Mouse (Mus musculus) layer of hippocampus, postnatal 36 days (tissue): Measurements from ENCODE around the gene Map2k4. TPM values are rescaled to one million over a fixed set of nuclear protein-coding genes. Genes with fewer than 3 reads are reported as not detected.

Source experiments
- DNase-seq, 2 experiments: peaks; one replicate each; pipeline ENCODE4 v3.0.0; 2022
- total RNA-seq, 2 experiments: library from RNA; stranded (reverse); gene quantifications; 2 replicates each; pipeline ENCODE4 v1.2.3; 2021

The Map2k4 gene
- total RNA-seq, 2 experiments from 2014 or later, result 194 to 203 TPM

GRCm38 (mm10) chr11:65773535-65773934, 14.6 kb downstream of the Map2k4 start:
- DNase-seq, result no peak

- DNase-seq, result no peak
These were observed 16.6 kb downstream of the Map2k4 start for GRCm38 (mm10) chr11:65771546-65771945.

DNA sequence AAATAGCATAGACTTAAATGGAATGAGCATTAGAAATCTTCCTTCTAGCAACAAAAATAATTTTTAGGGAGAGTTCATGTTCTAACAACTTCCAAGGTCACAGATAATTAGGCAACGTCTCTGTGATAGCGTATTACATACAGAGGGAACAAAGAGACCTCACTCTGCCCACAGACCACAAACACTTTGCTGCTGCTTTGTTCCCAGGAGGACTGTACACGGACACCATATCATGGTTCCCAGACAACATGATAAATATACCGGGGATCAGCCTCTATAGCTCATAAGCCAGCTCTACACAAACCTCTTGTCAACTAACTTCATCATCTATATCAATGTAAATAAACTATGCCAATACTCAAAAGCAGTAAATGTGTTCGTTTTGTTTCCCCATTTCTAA, 18.1 kb downstream of the Map2k4 start:
- DNase-seq, result no peak

DNA sequence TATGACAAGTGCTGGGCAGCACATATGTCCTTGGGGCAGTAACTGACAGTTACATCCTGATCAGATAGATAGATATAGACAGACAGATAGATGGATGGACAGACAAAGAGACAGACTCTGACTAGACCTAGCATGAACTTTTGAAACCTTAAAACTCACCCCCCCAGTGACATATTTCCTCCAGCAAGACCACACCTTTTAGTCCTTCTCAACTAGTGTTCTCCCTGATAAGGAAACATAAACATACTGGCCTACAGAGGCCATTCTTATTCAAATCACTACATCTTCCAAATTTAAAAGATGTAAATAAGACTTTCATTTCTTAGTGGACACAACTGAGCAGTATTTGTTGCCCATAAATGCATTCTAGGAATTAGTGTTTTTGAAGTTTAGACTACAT, 19.7 kb downstream of the Map2k4 start:
- DNase-seq, result no peak

- no peak for DNase-seq
These were observed 27.2 kb downstream of the Map2k4 start for GRCm38 (mm10) chr11:65760912-65761311.

GRCm38 (mm10) chr11:65759350-65759749, 28.7 kb downstream of the Map2k4 start:
- no peak for DNase-seq

GRCm38 (mm10) chr11:65754161-65754560, 33.9 kb downstream of the Map2k4 start:
- no peak for DNase-seq

DNA sequence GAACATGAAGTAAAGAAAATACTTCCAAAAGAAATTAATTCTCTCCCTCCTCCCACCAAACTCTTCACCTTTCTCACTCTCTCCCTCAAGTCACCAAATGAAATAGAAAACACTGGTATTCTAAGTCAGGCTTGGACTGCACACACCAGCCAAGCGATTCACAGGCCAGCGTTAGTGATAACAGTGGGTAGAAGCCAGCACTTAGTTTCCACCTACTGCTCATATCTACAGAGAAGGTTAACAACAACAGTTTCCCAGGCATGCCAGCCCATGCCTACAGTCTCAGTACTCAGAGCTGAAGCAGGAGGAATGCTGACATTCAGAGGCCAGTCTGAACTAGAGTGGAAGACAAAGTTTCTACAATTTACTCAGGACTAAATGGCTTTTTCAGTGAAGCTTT, 34.5 kb downstream of the Map2k4 start:
- no peak for DNase-seq

- no peak for DNase-seq
These were observed 37.6 kb downstream of the Map2k4 start for GRCm38 (mm10) chr11:65750546-65750945.

- DNase-seq, result no peak
These were observed 40.7 kb downstream of the Map2k4 start for GRCm38 (mm10) chr11:65747433-65747832.

DNA sequence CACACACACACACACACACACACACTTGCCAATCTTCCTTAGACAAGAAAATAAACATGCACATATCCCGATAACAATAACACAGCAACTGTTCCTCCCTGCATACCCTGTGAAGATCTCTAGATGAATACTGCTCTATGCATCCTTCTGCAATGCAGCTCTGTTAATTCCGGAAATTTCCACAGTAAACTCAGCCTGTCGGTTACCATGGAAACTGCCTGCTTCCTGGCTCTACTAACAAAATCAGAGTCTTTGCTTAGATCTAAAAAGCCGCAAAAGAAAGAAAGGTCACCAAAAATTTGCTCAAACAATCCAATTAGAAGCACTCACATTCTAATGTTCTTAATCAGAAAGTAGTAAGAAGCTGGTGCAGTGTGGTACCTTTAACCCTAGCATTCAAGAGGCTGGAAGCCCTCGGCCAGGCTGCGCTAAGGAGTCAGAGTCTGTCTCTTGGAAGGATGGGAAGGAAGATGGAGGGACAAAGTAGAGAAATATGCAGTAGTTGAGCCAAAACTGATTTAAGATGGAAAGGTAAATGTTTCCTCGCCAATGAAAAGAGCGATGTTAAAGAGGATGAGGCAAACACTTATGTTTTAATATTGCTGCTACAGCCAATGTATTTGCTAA, 42.3 kb downstream of the Map2k4 start:
- DNase-seq, result peak; percentile 24 to 34

- no peak for DNase-seq
These were observed 44.2 kb downstream of the Map2k4 start for GRCm38 (mm10) chr11:65743866-65744265.

- DNase-seq, result no peak
These were observed 47.3 kb downstream of the Map2k4 start for GRCm38 (mm10) chr11:65740811-65741210.

DNA sequence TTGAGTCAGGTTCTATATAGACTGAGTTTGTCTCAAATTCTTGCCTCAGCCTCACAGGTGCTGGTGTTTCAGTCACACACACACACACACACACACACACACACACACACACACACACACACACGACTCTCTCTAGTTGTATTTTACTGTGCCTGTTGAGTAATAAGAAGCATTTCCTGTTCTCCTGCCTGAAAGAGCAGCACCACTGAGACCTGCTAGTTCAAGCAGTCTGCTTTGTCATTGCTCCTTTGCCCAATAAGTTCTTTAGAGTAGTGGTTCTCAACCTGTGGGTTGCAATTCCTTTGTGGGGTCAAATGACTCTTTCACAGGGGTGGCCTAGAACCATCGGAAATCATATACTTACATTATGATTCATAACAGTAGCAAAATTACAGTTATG, 47.7 kb downstream of the Map2k4 start:
- no peak for DNase-seq

GRCm38 (mm10) chr11:65739880-65740279, 48.2 kb downstream of the Map2k4 start:
- DNase-seq, result no peak

DNA sequence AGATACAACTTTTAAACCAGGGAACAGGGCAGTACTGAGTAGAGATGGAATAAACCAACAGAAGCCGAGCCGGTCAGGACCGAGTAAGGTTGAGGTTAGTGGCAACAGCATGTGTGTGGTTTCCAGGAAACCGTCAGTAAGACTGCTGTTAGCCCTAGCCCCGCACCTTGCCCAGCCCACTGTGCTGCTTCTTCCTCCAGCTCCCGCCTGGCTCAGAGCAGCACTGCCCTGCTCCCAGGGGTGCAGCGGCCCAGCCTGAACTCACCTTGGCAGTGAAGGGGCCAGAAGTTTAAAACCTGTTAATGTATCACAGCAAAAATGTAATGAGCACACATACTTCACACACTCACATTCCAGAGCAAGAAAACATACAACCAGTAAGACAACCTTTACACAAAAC, 53.4 kb downstream of the Map2k4 start:
- DNase-seq, result no peak

GRCm38 (mm10) chr11:65729623-65730217, 58.4 kb downstream of the Map2k4 start:
- no peak for DNase-seq

GRCm38 (mm10) chr11:65728906-65729305, 59.2 kb downstream of the Map2k4 start:
- no peak for DNase-seq

DNA sequence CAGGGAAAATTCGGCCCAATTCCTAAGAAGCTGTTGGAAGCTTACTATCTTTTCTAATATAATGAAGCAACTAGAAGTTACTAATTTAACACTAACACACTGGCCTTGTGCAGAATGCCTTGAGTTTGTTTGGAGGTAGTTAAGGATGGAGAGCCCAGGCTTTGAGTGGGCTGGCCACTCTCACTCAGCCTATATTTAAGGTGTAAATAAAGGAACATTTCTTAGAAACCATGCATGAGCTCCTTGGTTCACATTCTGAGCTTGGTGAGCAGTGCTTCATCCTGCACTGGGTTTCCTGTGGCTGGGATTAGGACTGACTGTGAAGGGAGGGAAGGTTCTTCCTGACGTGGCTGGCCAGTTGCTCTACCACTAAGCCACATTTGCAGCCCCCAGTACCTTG, 64.4 kb downstream of the Map2k4 start:
- DNase-seq, result no peak

DNA sequence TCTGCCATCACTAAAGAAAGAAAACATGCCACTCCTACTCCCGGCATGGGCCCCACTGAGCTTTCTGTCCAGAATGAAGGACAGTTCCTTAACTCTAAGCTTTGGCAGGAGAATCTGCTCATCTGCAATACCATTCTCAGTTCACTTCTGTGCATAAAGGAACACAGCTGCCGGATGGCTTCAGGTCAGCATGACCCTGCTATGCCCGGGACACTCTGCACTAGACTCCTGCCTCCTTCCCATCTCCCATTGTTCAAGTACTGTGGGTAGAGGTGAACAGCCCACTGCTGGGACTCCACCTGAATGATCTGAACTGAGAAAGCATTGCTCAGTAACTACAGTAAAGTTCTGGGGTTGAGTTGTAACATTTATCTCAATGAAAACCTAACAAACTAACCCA, 66.5 kb downstream of the Map2k4 start:
- no peak for DNase-seq

DNA sequence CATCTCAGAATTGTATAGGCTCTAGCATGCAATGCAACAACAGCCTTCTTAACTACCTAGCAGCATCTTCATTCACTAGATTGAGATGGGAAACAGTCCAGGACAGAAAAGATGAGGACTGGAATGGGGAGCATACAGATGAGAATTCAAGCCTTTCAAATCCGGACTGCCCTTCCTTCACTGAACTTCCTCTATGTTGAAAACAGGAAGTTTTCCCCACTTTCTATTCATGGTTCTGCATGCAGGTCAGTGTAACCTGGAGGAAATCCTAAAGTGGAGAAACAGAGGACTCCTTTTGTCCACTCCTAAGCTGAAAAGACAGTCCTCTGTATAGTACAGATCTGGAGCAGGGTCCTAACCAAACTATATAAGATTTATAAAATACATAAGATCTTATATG, 68.1 kb downstream of the Map2k4 start:
- no peak for DNase-seq

DNA sequence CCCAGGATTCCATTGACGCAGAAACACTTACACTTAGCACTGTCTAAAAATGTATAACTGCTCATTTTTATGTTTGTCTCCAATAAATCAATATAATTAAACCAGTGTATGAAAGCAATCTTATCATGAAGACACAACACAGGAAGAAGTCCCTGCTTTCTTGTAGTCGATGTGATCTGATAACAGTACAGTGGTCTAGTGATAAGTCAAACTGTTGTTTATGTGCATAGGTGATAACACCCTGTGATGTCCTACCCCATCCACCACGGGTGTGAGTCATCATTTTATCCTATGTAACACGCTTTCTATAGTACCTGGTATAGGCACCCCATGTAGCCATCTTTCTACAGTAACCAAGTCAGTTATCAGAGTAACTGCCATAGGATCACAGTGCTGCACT, 74.3 kb downstream of the Map2k4 start:
- DNase-seq, result no peak

GRCm38 (mm10) chr11:65712754-65713306, 75.3 kb downstream of the Map2k4 start:
- DNase-seq, result no peak

DNA sequence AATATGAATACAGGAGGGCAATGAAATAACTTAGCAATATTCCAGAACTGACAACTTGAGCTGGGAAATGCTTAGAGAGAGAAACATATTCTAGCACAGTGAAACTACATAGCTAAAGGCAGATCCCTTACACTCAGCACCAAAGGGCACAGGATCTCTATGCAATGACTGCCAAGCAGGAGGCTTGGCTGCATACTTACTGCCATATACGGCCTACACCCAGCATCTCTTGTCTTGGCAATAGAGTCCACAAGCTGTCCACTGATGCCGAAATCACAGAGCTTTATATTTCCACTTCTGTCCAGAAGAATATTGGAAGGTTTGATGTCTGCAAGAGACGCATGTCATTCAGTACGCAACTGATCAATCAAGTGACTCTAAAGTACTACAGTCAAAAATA, 81.3 kb downstream of the Map2k4 start:
- no peak for DNase-seq
